Mouse (Mus musculus) MEL (cell line): ENCODE data around the gene Gpx3. TPM values are rescaled to one million over a fixed set of nuclear protein-coding genes. Genes with fewer than 3 reads are reported as not detected.

Experiments used
- DNase-seq: peaks from one replicate; pipeline ENCODE4 v3.0.0; 2011; ENCODE audit warnings: low read depth, low spot score
- H3K27ac ChIP-seq: 2 replicates; pipeline ENCODE4 v1.5.1; 2012; ENCODE audit warnings: low read depth, mild to moderate bottlenecking, control low read depth, low read length, moderate library complexity; ENCODE audit not compliant: control insufficient read depth
- H3K27me3 ChIP-seq, 2 experiments: fragments of 150-350 bp in 1 of 2; sonication (generic) in 1 of 2; 2 replicates each; pipeline ENCODE4 v1.6.1; 2012; ENCODE audit warnings: low read length in 2 of 2, mild to moderate bottlenecking in 2 of 2, improper control_type of control experiment in 1 of 2, moderate library complexity in 1 of 2; ENCODE audit not compliant: insufficient read depth in 2 of 2, control insufficient read depth in 1 of 2
- H3K36me3 ChIP-seq, 2 experiments: 2 replicates each; pipeline ENCODE4 v1.6.1; 2012 to 2014; ENCODE audit warnings: low read length in 2 of 2, improper control_type of control experiment in 1 of 2, inconsistent platforms in 1 of 2, mild to moderate bottlenecking in 1 of 2; ENCODE audit not compliant: insufficient read depth in 2 of 2, control insufficient read depth in 1 of 2
- H3K4me1 ChIP-seq, 2 experiments: fragments of 150-350 bp in 1 of 2; sonication (generic) in 1 of 2; 2 replicates each; pipeline ENCODE4 v1.6.1; 2012; ENCODE audit warnings: low read length in 2 of 2, improper control_type of control experiment in 1 of 2, mild to moderate bottlenecking in 1 of 2; ENCODE audit not compliant: insufficient read depth in 2 of 2, control insufficient read depth in 1 of 2
- H3K4me3 ChIP-seq, 2 experiments: fragments of 150-350 bp in 1 of 2; sonication (generic) in 1 of 2; 2 replicates each; pipeline ENCODE4 v1.5.1; 2012; ENCODE audit warnings: low read depth in 2 of 2, low read length in 2 of 2, mild to moderate bottlenecking in 2 of 2, moderate library complexity in 2 of 2, control low read depth in 1 of 2, improper control_type of control experiment in 1 of 2; ENCODE audit not compliant: control insufficient read depth in 1 of 2, insufficient read depth in 1 of 2
- H3K79me2 ChIP-seq: 2 replicates; pipeline ENCODE4 v1.6.1; 2012; ENCODE audit warnings: mild to moderate bottlenecking, low read length, moderate library complexity; ENCODE audit not compliant: control insufficient read depth, poor library complexity, insufficient read depth
- H3K9ac ChIP-seq: 2 replicates; pipeline ENCODE4 v1.6.1; 2012; ENCODE audit warnings: low read depth, mild to moderate bottlenecking, control low read depth, low read length, moderate library complexity; ENCODE audit not compliant: control insufficient read depth, poor library complexity, severe bottlenecking
- H3K9me3 ChIP-seq: fragments of 150-350 bp; sonication (generic); replicated peaks from 2 replicates; pipeline ENCODE4 v1.6.1; 2012; ENCODE audit warnings: mild to moderate bottlenecking, low read length, improper control_type of control experiment, moderate library complexity; ENCODE audit not compliant: insufficient read depth
- BHLHE40 ChIP-seq: IDR thresholded peaks from 2 replicates; pipeline ENCODE4 v1.6.1; 2012; ENCODE audit warnings: low read depth, mild to moderate bottlenecking, inconsistent platforms, low read length, improper control_type of control experiment, borderline replicate concordance
- CHD1 ChIP-seq: IDR thresholded peaks from 2 replicates; pipeline ENCODE4 v1.6.1; 2012; ENCODE audit warnings: low read depth, mild to moderate bottlenecking, inconsistent platforms, low read length, improper control_type of control experiment
- CHD2 ChIP-seq: IDR thresholded peaks from 2 replicates; pipeline ENCODE4 v1.6.1; 2011; ENCODE audit warnings: low read length, improper control_type of control experiment
- CTCF ChIP-seq, 3 experiments: IDR thresholded peaks in 2 of 3; conservative IDR thresholded peaks in 1 of 3; 2 replicates each; pipeline ENCODE4 v1.5.1; 2011 to 2012; ENCODE audit warnings: low read length in 3 of 3, low read depth in 2 of 3, mild to moderate bottlenecking in 2 of 3, improper control_type of control experiment in 1 of 3, inconsistent platforms in 1 of 3, mixed read lengths in 1 of 3, moderate library complexity in 1 of 3; ENCODE audit not compliant: control insufficient read depth in 1 of 3, insufficient read depth in 1 of 3, poor library complexity in 1 of 3, severe bottlenecking in 1 of 3
- E2F4 ChIP-seq: IDR thresholded peaks from 2 replicates; pipeline ENCODE4 v1.6.1; 2011; ENCODE audit warnings: low read depth, low read length, improper control_type of control experiment, borderline replicate concordance
- ELF1 ChIP-seq: IDR thresholded peaks from 2 replicates; pipeline ENCODE4 v1.6.1; 2014; ENCODE audit warnings: low read depth, mild to moderate bottlenecking, inconsistent platforms, low read length, improper control_type of control experiment, moderate library complexity
- EP300 ChIP-seq, 2 experiments: IDR thresholded peaks; 2 replicates each; pipeline ENCODE4 v1.6.1; 2011; ENCODE audit warnings: improper control_type of control experiment in 2 of 2, low read length in 2 of 2, low read depth in 1 of 2, mild to moderate bottlenecking in 1 of 2
- ETS1 ChIP-seq: IDR thresholded peaks from 2 replicates; pipeline ENCODE4 v1.6.1; 2012; ENCODE audit warnings: low read depth, mild to moderate bottlenecking, inconsistent platforms, low read length, improper control_type of control experiment, moderate library complexity
- GABPA ChIP-seq: IDR thresholded peaks from 2 replicates; pipeline ENCODE4 v1.6.1; 2012; ENCODE audit warnings: low read depth, mild to moderate bottlenecking, inconsistent platforms, low read length, improper control_type of control experiment, moderate library complexity
- GATA1 ChIP-seq: IDR thresholded peaks from 2 replicates; pipeline ENCODE4 v1.6.1; 2011; ENCODE audit warnings: low read depth, low read length, improper control_type of control experiment
- HCFC1 ChIP-seq: IDR thresholded peaks from 2 replicates; pipeline ENCODE4 v1.6.1; 2012; ENCODE audit warnings: low read depth, mild to moderate bottlenecking, inconsistent platforms, low read length, improper control_type of control experiment, moderate library complexity
- JUND ChIP-seq: IDR thresholded peaks from 2 replicates; pipeline ENCODE4 v1.6.1; 2011; ENCODE audit warnings: low read depth, mild to moderate bottlenecking, improper control_type of control experiment, low read length
- KAT2A ChIP-seq: conservative IDR thresholded peaks from 2 replicates; pipeline ENCODE4 v1.6.1; 2012; ENCODE audit warnings: low read depth, low read length, improper control_type of control experiment, inconsistent platforms
- MAFK ChIP-seq: IDR thresholded peaks from 2 replicates; pipeline ENCODE4 v1.6.1; 2011; ENCODE audit warnings: low read depth, mild to moderate bottlenecking, low read length, improper control_type of control experiment, borderline replicate concordance
- MEF2A ChIP-seq: IDR thresholded peaks from 2 replicates; pipeline ENCODE4 v1.6.1; 2014; ENCODE audit warnings: low read depth, mild to moderate bottlenecking, inconsistent platforms, low read length, improper control_type of control experiment; ENCODE audit not compliant: poor library complexity, insufficient replicate concordance, severe bottlenecking; ENCODE audit errors: extremely low read depth
- MYB ChIP-seq: IDR thresholded peaks from 2 replicates; pipeline ENCODE4 v1.6.1; 2011; ENCODE audit warnings: mild to moderate bottlenecking, low read depth, low read length, improper control_type of control experiment
- MYC ChIP-seq: IDR thresholded peaks from 2 replicates; pipeline ENCODE4 v1.6.1; 2011; ENCODE audit warnings: low read depth, mild to moderate bottlenecking, low read length, improper control_type of control experiment, moderate library complexity
- NELFE ChIP-seq: IDR thresholded peaks from 2 replicates; pipeline ENCODE4 v1.6.1; 2011; ENCODE audit warnings: low read depth, low read length, improper control_type of control experiment
- NRF1 ChIP-seq: IDR thresholded peaks from 2 replicates; pipeline ENCODE4 v1.6.1; 2014; ENCODE audit warnings: low read depth, mild to moderate bottlenecking, inconsistent platforms, low read length, improper control_type of control experiment, moderate library complexity; ENCODE audit not compliant: poor library complexity, insufficient read depth, severe bottlenecking
- POLR2A ChIP-seq, 2 experiments: IDR thresholded peaks; 2 replicates each; pipeline ENCODE4 v1.6.1; 2011 to 2012; ENCODE audit warnings: low read length in 2 of 2, mild to moderate bottlenecking in 2 of 2, control low read depth in 1 of 2, improper control_type of control experiment in 1 of 2, low read depth in 1 of 2, moderate library complexity in 1 of 2; ENCODE audit not compliant: control insufficient read depth in 1 of 2, insufficient read depth in 1 of 2, poor library complexity in 1 of 2
- POLR2AphosphoS2 ChIP-seq: IDR thresholded peaks from 2 replicates; pipeline ENCODE4 v1.6.1; 2011; ENCODE audit warnings: low read length, improper control_type of control experiment
- POLR2AphosphoS5 ChIP-seq: IDR thresholded peaks from 2 replicates; pipeline ENCODE4 v1.6.1; 2012; ENCODE audit warnings: low read depth, borderline replicate concordance, mild to moderate bottlenecking, inconsistent platforms, low read length, moderate library complexity, mixed read lengths
- RAD21 ChIP-seq: IDR thresholded peaks from 2 replicates; pipeline ENCODE4 v1.6.1; 2011; ENCODE audit warnings: mild to moderate bottlenecking, low read depth, low read length, improper control_type of control experiment
- RCOR1 ChIP-seq: IDR thresholded peaks from 2 replicates; pipeline ENCODE4 v1.6.1; 2012; ENCODE audit warnings: low read depth, mild to moderate bottlenecking, inconsistent platforms, low read length, improper control_type of control experiment
- SIN3A ChIP-seq: IDR thresholded peaks from 2 replicates; pipeline ENCODE4 v1.6.1; 2012; ENCODE audit warnings: low read length, improper control_type of control experiment, inconsistent platforms
- SMC3 ChIP-seq: IDR thresholded peaks from 2 replicates; pipeline ENCODE4 v1.6.1; 2011; ENCODE audit warnings: low read depth, low read length, improper control_type of control experiment
- TAL1 ChIP-seq: IDR thresholded peaks from 2 replicates; pipeline ENCODE4 v1.6.1; 2012; ENCODE audit warnings: mild to moderate bottlenecking, inconsistent platforms, low read length, moderate library complexity, mixed read lengths
- TBP ChIP-seq: IDR thresholded peaks from 2 replicates; pipeline ENCODE4 v1.8.0; 2011; ENCODE audit warnings: low read depth, low read length, improper control_type of control experiment
- TCF12 ChIP-seq: IDR thresholded peaks from 2 replicates; pipeline ENCODE4 v1.6.1; 2014; ENCODE audit warnings: low read depth, mild to moderate bottlenecking, inconsistent platforms, low read length, improper control_type of control experiment, moderate library complexity
- UBTF ChIP-seq: IDR thresholded peaks from 2 replicates; pipeline ENCODE4 v1.6.1; 2012; ENCODE audit warnings: low read depth, mild to moderate bottlenecking, inconsistent platforms, low read length, improper control_type of control experiment, moderate library complexity, borderline replicate concordance; ENCODE audit not compliant: insufficient read depth
- USF1 ChIP-seq: IDR thresholded peaks from 2 replicates; pipeline ENCODE4 v1.6.1; 2014; ENCODE audit warnings: low read depth, mild to moderate bottlenecking, inconsistent platforms, low read length, improper control_type of control experiment, moderate library complexity
- USF2 ChIP-seq, 2 experiments: IDR thresholded peaks; 2 replicates each; pipeline ENCODE4 v1.6.1; 2011 to 2012; ENCODE audit warnings: improper control_type of control experiment in 2 of 2, low read length in 2 of 2, borderline replicate concordance in 1 of 2, inconsistent platforms in 1 of 2, low read depth in 1 of 2, mild to moderate bottlenecking in 1 of 2; ENCODE audit not compliant: insufficient read depth in 1 of 2
- ZC3H11A ChIP-seq: IDR thresholded peaks from 2 replicates; pipeline ENCODE4 v1.6.1; 2012; ENCODE audit warnings: low read depth, mild to moderate bottlenecking, inconsistent platforms, low read length, improper control_type of control experiment
- ZKSCAN1 ChIP-seq: IDR thresholded peaks from 2 replicates; pipeline ENCODE4 v1.6.1; 2012; ENCODE audit warnings: low read depth, mild to moderate bottlenecking, inconsistent platforms, low read length, improper control_type of control experiment, moderate library complexity
- ZMIZ1 ChIP-seq: IDR thresholded peaks from 2 replicates; pipeline ENCODE4 v1.6.1; 2012; ENCODE audit warnings: low read depth, mild to moderate bottlenecking, inconsistent platforms, low read length, improper control_type of control experiment, moderate library complexity
- ZNF384 ChIP-seq: IDR thresholded peaks from 2 replicates; pipeline ENCODE4 v1.6.1; 2012; ENCODE audit warnings: low read depth, mild to moderate bottlenecking, inconsistent platforms, low read length, improper control_type of control experiment
- polyA plus RNA-seq, 2 experiments: library from polyadenylated mRNA; stranded (reverse) in 1 of 2; unstranded in 1 of 2; fragments of >175 nt in 1 of 2; fragments of >200 nt in 1 of 2; gene quantifications; 2 replicates each; pipeline versions ENCODE4 v1.2.1 to v1.2.4; 2012; ENCODE audit warnings: low replicate concordance in 2 of 2, low read depth in 1 of 2; ENCODE audit not compliant: insufficient read length in 2 of 2, insufficient read depth in 1 of 2, missing spikeins in 1 of 2
- total RNA-seq: library from RNA; depleted of rRNA; stranded (reverse); fragments of 300-350 nt; gene quantifications from 2 replicates; pipeline ENCODE4 v1.2.3, GENCODE M21; 2012

Gene Gpx3
- total and polyA plus RNA-seq, 3 experiments = 0.12 to 0.15 TPM; not detected in 1

DNA sequence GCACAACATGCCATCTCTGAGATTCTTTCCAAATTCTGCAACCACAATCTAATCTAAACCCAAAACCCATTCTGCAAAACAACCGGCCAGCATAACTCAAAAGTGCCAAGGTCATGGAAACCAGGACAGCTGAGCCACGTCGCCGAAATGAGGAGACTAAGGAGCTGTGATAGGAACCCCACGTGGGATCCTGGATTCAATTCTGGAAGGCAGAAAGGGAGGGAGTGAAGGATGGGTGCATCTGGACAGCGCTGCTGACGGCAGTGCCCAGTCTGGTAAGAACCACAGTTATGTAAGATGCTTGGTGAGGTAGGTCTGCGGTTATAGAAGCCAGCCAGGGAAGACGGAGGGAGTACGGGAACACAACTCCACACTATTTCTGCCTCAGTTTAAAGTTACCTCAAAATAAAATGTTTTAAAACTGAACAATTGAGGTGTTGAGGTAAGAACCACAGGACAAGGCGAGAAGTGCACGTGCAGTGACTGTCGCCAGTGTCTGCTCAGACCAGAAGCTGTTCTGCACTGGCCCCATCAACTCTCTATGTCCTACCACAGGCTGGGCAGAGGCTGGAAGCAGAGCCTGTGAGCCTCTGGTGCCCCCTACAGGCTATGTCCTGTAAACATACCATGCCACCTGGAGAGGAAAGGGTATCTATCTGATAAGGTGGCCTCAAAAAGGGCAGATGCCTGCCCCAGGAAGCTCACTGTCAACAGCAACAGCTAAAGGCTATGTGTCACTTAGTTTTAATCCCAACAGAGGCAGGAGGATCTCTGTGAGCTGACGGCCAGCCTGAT is 25.3 kb downstream of the Gpx3 start:
- Histone ChIP-seq H3K9me3 (no peaks in the 10 kb centered on the region), H3K27ac (no peak overlapping the region), H3K79me2 (no peaks in the 10 kb centered on the region), H3K4me1 (no peaks in the 10 kb centered on the region), H3K27me3 (no peaks in the 10 kb centered on the region), H3K4me3 (no peak overlapping the region), H3K36me3 (no peaks in the 10 kb centered on the region), H3K9ac (no peak overlapping the region)
- DNase-seq = peak; percentile 77
- TF ChIP-seq TBP (no peak), MEF2A (no peak), GATA1 (peak; percentile 59), ZKSCAN1 (no peak), SIN3A (peak; percentile 59), MAFK (no peak), TCF12 (0 out of 2 replicates have a peak, but pooled peaks have one; percentile 18), TAL1 (no peak), MYC (0 out of 2 replicates have a peak, but pooled peaks have one; percentile 46), CHD2 (no peak), HCFC1 (no peak), SMC3 (peak; percentile 89), RCOR1 (no peak), KAT2A (no peak), E2F4 (no peak), POLR2AphosphoS2 (no peak), ZNF384 (0 out of 2 replicates have a peak, but pooled peaks have one; percentile 18), GABPA (no peak), CTCF (IDR thresholded peaks at IDR 0.05 in 2 of 3, conservative IDR thresholded peaks at IDR 0.05 in 1 of 3; ENCODE audit: control insufficient read depth in 1 of 3, insufficient read depth in 1 of 3, low read depth in 2 of 3, low read length in 3 of 3, poor library complexity in 1 of 3, severe bottlenecking in 1 of 3) (peak; percentile 91 to 95 (median 95)), ELF1 (no peak), RAD21 (peak; percentile 92), EP300 (IDR thresholded peaks at IDR 0.05; ENCODE audit: low read depth in 1 of 2, low read length in 2 of 2) (peak in 1 of 2 experiments; percentile 25; a peak in 1 of 4 replicates), POLR2A (IDR thresholded peaks at IDR 0.05; ENCODE audit: control insufficient read depth in 1 of 2, insufficient read depth in 1 of 2, low read depth in 1 of 2, low read length in 2 of 2, poor library complexity in 1 of 2) (no peak), ZMIZ1 (no peak), USF1 (no peak), POLR2AphosphoS5 (no peak), ZC3H11A (peak; percentile 88), CHD1 (no peak), JUND (no peak), UBTF (no peak), ETS1 (no peak), NRF1 (no peak), BHLHE40 (peak; percentile 46; the same call in 1 of the 2 replicates), MYB (no peak), NELFE (no peak), USF2 (IDR thresholded peaks at IDR 0.05; ENCODE audit: borderline replicate concordance in 1 of 2, insufficient read depth in 1 of 2, low read depth in 1 of 2, low read length in 2 of 2) (no peak)
